In genomic region chr1:61117535-61117934, GRCm38 (mm10) we compare ENCODE assay signal across 14 mouse cellular contexts.
"Had no signal": no experiment of that assay in that cellular context is flagged by ENCODE, and none has a peak within 500 bp of the region (broad histone marks: within the 10 kb centered on the region; RNA-seq: fewer than 3 reads in every experiment).

No protein-coding gene starts in this region.

- H3K36me3 ChIP-seq: limb, embryonic 15.5 days; liver, embryonic 12.5 days; stomach, embryonic 15.5 days had no signal

- ATAC-seq: liver, embryonic 12.5 days had no signal

- H3K27ac ChIP-seq: limb, embryonic 15.5 days; liver, embryonic 12.5 days; stomach, embryonic 15.5 days had no signal

- H3K4me3 ChIP-seq: limb, embryonic 15.5 days; liver, embryonic 12.5 days; myocyte; stomach, embryonic 15.5 days had no signal

- H3K9me3 ChIP-seq: limb, embryonic 15.5 days; liver, embryonic 12.5 days; stomach, embryonic 15.5 days had no signal

- H3K4me1 ChIP-seq: limb, embryonic 15.5 days; liver, embryonic 12.5 days; stomach, embryonic 15.5 days had no signal

- H3K9ac ChIP-seq: limb, embryonic 15.5 days; liver, embryonic 12.5 days; lung, embryonic 14.5 days; stomach, embryonic 15.5 days had no signal

- DNase-seq: kidney, adult 2 months; kidney, postnatal 36 days; layer of hippocampus, adult 9-11 months; layer of hippocampus, postnatal 36 days; lung, embryonic 14.5 days; lung, postnatal 10 days; lung, postnatal 4 days; right cerebral cortex, postnatal 14 days; thymus, postnatal 4 days had no signal

- H3K27me3 ChIP-seq: limb, embryonic 15.5 days; liver, embryonic 12.5 days; stomach, embryonic 15.5 days had no signal

- H3K4me2 ChIP-seq: limb, embryonic 15.5 days; liver, embryonic 12.5 days; lung, embryonic 14.5 days; midbrain, embryonic 11.5 days; stomach, embryonic 15.5 days had no signal
